Mouse (Mus musculus) E14TG2a.4 (cell line): ENCODE measurements at regions not wholly inside any gene's neighbourhood (a gene's known extent, or its start where the extent isn't known, plus 50 kb on each side); places are given as distances from the start of the nearest gene placed in this dataset.

Experiments
- CTCF ChIP-seq: conservative IDR thresholded peaks from 2 replicates; pipeline ENCODE4 v1.5.1; 2014; ENCODE audit warnings: low read length
- NANOG ChIP-seq: IDR thresholded peaks from 2 replicates; pipeline ENCODE4 v1.6.1; 2014; ENCODE audit warnings: borderline replicate concordance, low read length, mixed read lengths

DNA sequence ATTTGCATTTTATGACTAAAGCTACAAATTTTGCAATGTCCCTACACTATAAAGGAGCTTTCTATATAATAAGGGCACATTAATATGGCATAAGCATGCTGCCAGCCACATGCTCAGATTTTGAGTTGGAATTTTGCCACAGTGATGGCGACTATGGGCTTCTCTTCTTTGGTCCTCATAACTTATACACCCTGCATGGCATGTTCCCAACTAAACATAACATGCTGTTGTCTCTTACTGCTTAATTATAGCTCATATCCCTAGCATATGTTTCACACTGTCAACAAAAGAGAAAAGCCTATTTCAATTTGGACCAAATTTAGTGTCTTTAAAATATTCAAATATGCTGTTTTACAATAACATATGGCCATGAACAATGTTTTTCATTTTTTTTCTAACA is 1432.6 kb upstream of the Tenm3 start:
- TF ChIP-seq CTCF (no peak), NANOG (no peak)
